Mouse (Mus musculus) gastrocnemius, adult 2 months (tissue): ENCODE data around the gene Adcy10. TPM values are rescaled to one million over a fixed set of nuclear protein-coding genes. Genes with fewer than 3 reads are reported as not detected.
A peak's percentile ranks its signal among the peaks of the same experiment; 100 is the strongest.

Source experiments
- DNase-seq: peaks from one replicate; pipeline ENCODE4 v3.0.0; 2022
- H3K27ac ChIP-seq: fragments of 200-600 bp; 2 replicates; pipeline ENCODE4 v1.8.1; 2022; ENCODE audit warnings: mild to moderate bottlenecking
- H3K4me3 ChIP-seq: fragments of 200-600 bp; 2 replicates; pipeline ENCODE4 v1.8.1; 2022; ENCODE audit warnings: mild to moderate bottlenecking, moderate library complexity
- CTCF ChIP-seq: fragments of 200-600 bp; IDR thresholded peaks from 2 replicates; pipeline ENCODE4 v1.8.1; 2022; ENCODE audit warnings: antibody characterized with exemption, mild to moderate bottlenecking, moderate library complexity
- intact Hi-C: fragments of 180-260 bp; cut with DNase I; formaldehyde crosslinking; loops from one replicate; pipeline ENCODE4 v1.15.1; 2025
- total RNA-seq, 2 experiments: library from RNA; stranded (reverse); gene quantifications; 2 replicates each; pipeline ENCODE4 v1.2.3; 2021

Gene Adcy10
- total RNA-seq, 2 experiments from 2014 or later, result not detected

DNA sequence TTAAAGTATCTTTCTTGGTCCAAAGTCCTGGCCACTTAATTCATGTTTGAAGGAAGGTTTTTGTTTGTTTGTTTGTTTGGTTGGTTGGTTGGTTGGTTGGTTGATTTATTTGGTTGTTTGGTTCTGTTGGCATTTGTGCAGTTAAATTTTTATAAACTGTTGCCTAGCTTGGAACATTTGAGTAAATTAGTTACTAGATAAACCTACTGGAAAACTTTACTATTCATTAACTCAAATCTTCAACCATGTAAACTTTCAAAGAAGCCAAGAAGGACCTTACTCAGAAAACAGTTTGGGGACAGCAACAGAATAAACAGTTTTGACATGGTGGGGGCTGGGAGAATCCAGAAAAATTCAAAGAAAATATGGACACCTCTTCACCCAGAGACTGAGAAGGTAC, 16.0 kb upstream of the Adcy10 start:
- peak overlapping the region; percentile 29 for H3K27ac ChIP-seq
- no peak overlapping the region for H3K4me3 ChIP-seq
- intact Hi-C loops, result no loop called here
- DNase-seq, result no peak
- TF ChIP-seq CTCF, result no peak

DNA sequence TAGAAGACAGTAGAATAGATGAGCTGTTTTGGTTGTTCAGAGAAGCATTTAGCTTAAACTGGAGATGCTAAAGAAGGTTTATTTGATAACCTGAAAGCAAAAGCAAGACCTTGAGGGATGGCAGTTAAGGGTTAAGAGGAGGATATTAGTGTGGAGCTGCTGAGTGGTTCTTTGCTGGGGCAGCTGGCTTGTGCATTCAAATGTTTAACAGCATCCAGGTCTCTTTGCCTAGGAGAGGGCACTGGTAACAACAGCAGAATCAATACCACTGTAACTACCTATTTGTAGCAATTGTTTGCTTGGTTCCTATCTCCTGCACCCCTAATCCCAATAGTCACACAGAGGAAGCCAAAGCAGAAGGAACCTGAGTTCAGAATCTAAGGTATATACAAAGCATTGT, 15.3 kb upstream of the Adcy10 start:
- no peak for TF ChIP-seq CTCF
- Histone ChIP-seq H3K27ac (peak overlapping the region; percentile 29), H3K4me3 (no peak overlapping the region)
- DNase-seq, result no peak
- intact Hi-C loops, result no loop called here

DNA sequence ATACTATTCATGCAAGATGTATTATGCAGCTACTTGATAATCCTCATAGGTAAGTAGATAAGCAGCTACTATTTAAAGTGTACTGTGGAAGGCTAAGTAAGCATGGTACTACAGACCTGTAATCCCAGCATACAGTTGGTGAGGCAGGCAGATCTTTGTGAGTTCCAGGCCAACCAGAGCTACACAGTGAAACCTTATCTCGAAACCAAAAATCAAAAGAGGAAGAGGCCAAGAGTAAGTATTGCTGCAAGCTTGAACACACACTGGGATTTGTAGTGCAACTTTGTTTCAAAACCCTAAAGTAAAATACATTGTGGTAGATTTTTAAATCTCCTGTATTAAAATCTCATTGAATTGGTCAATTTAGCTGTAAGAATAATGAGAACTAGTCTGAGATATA, 13.5 kb upstream of the Adcy10 start:
- intact Hi-C loops, result no loop called here
- DNase-seq, result no peak
- Histone ChIP-seq H3K4me3 (no peak overlapping the region), H3K27ac (0 out of 2 replicates have a peak overlapping the region, but pooled peaks have one; percentile 6)
- no peak for TF ChIP-seq CTCF

DNA sequence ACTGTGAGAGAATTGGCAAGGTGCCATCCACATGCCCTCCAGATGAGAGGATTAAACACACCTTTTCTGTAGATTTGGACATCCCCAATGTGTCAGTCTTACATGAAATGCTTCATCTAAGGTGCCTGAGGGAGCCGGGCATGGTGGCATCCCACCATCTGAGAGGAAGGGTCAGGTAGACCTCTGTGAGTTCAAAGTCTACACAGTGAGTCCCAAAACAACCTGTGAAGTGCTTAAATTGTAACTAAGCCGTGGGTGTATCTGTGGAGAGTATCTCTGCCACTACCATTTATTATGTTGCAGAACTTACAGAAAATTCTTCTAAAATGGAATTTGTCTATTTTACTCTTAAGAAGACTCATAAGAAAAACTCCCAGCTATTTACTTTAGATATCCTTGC, 1.1 kb downstream of the Adcy10 start:
- Histone ChIP-seq H3K4me3 (no peak overlapping the region), H3K27ac (no peak overlapping the region)

DNA sequence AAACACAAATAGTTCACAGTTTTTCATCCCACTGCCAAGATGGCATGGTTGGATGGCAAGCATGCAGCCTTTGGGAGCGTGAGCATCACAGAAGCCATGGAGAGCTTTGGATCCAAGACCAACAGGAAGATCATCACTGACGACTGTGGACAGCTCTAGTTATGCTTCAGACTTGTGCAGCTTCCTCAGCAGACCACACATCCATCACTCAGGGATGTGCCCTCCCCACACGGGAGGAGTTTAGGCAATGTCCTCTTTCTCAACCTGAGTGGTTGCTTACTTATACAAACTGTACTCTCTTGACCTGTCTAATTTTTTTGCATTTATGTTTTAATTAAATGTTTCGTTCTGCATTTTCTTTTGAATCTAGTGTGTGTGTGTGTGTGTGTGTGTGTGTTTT, 4.2 kb downstream of the Adcy10 start:
- intact Hi-C loops, result no loop called here
- no peak for DNase-seq
- no peak overlapping the region for H3K27ac ChIP-seq
- no peak for TF ChIP-seq CTCF
- H3K4me3 ChIP-seq, result no peak overlapping the region

More for the DNA sequence above, 1.1 kb downstream of the Adcy10 start:
- TF ChIP-seq CTCF, result no peak
- intact Hi-C loops, result no loop called here
- no peak for DNase-seq

DNA sequence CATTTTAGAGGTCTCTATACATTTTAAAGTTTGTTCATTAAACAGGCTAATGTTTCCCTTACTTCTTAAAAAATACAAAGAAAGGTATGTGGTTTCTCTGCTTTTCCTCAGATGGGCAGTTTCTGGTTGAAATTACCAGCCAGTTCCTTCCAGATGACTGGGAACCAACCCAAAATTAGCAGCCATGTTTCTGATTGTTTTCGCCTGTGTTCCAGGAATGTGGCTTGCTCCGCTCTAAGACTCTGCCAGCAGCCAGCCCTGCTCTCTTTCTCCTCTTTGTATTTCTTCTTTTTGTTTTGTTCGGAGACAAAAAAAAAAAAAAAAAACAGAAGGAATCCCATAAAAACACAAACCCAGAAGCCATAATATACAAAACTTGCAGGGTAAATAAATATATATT, 13.9 kb downstream of the Adcy10 start:
- intact Hi-C loops, result no loop called here
- H3K27ac ChIP-seq, result no peak overlapping the region
- DNase-seq, result no peak
- no peak for TF ChIP-seq CTCF
- H3K4me3 ChIP-seq, result no peak overlapping the region

DNA sequence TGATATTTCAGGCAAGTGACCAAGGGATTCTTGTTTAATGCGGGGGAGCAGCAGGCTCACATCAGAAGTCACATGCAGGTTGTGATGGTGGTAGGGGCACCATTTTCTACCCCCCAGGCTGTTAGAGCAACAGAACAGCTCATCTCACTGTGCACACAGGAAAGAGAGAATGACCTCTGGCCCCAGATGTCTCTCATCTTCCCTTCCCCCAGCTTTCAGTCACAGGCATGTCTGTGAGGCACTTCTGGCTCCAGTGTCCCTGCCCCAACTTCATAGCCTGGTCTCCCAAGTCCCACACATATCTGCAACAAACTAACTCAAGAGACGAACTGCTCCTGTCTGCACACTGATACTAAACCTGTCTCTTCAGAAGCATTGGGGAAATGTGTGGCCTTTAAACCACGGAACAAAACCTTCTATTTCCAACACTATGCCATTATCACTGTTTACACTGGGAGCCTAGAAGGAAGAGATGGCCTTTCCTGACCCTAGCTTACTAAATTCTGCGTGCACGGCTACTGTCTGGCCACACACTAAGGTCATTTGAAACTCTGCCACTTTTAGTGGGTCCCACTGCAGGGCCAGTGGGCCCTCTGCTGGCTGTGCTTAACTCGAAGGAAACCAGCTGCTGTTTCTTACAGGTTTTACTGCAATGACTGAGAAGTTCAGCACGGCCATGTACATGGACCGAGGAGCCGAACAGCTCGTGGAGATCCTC, 18.5 kb downstream of the Adcy10 start:
- Histone ChIP-seq H3K27ac (0 out of 2 replicates have a peak overlapping the region, but pooled peaks have one; percentile 12), H3K4me3 (0 out of 2 replicates have a peak overlapping the region, but pooled peaks have one; percentile 26)
- peak; percentile 83 for TF ChIP-seq CTCF
- intact Hi-C loops, result loop anchor here (10.0 kb wide), 1 partner anchor 119 kb away; no protein-coding TSS in a partner anchor
- peak; percentile 66 for DNase-seq

DNA sequence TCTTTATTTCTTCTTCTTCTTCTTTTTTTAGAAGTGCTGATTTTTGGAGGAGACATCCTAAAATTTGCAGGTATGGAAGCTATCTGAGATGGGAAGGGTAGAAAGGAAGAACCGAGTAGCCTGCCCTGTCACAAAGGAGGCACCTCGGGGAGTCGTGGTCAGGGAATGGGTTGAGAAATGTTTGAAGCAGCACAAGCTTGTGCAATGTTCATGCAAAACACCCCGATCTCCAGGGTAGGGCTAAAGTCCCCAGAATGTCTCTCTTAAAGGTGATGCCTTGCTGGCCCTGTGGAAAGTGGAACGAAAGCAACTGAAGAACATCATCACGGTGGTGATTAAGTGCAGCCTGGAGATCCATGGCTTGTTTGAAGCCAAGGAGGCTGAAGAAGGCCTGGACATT, 21.3 kb downstream of the Adcy10 start:
- H3K27ac ChIP-seq, result no peak overlapping the region
- intact Hi-C loops, result loop anchor here (10.0 kb wide), 1 partner anchor 122 kb away; no protein-coding TSS in a partner anchor

DNA sequence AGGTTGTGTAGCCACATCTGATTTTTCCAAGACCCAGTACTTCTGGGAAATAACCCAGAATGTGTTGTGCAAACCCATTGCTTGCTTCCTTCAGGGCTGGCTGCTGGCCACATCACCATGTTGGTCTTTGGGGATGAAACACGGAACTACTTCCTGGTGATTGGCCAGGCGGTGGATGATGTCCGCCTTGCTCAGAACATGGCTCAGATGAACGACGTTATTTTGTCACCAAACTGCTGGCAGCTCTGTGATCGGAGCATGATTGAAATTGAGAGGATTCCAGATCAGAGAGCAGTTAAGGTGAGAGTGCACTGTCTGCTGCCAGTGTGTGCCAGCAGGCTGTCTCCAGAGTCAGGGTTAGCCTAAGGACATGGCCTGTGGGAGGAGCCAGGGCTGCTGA, 25.2 kb downstream of the Adcy10 start:
- intact Hi-C loops, result no loop called here
- H3K27ac ChIP-seq, result peak overlapping the region; percentile 46
- no peak for TF ChIP-seq CTCF
- DNase-seq, result peak; percentile 69
- no peak overlapping the region; the same call in 1 of the 2 replicates for H3K4me3 ChIP-seq

More for the DNA sequence above, 21.3 kb downstream of the Adcy10 start:
- TF ChIP-seq CTCF, result no peak
- no peak overlapping the region for H3K4me3 ChIP-seq
- no peak for DNase-seq

DNA sequence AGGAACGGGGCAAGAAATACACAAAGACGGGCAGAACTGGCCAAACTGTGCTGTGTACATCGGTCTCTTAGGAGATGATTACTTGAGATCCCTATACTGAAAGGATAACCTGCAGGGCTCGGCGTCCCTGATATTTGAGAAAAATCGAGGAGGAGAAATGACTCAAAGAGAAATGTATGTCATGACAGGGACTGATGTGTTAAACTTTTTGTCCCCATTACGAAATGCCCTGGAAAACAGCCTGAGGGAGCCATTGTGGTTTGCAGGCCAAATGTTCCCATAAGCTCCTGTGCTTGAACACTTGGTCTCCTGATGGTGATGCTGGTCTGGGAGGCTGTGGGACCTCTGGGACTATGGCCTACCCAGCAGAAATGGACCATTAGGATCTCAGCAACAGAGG, 35.7 kb downstream of the Adcy10 start:
- H3K27ac ChIP-seq, result no peak overlapping the region
- TF ChIP-seq CTCF, result no peak
- no peak overlapping the region for H3K4me3 ChIP-seq
- intact Hi-C loops, result no loop called here
- no peak for DNase-seq

DNA sequence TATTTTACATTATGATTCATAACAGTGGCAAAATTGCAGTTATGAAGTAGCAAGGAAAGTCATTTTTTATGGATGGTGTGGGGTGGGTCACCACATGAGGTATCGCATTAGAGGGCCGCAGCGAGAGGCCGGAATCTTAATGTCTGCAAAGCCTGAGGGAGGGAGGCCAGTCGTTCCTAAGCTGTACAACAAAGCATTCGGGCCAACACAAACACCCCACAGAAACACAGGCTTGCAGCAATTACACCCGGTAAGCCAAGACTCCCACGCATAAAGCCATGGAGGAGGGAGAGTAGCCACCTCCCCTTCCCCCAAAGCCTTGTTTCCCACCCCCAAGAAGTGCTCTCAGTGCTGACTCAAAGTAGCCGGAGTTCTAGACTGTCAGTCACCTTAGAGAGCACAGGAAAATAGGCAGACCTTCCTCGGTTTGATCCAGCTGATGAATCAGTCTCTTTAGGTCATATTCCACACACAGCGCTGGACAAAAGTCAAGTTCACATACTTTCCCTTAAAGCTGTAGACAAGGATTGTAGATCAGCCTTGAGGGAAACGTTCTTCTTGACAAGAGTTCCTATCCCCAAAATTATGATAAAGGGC, 51.2 kb downstream of the Adcy10 start:
- DNase-seq, result no peak
- H3K27ac ChIP-seq, result no peak overlapping the region
- TF ChIP-seq CTCF, result no peak
- H3K4me3 ChIP-seq, result no peak overlapping the region
- intact Hi-C loops, result no loop called here

DNA sequence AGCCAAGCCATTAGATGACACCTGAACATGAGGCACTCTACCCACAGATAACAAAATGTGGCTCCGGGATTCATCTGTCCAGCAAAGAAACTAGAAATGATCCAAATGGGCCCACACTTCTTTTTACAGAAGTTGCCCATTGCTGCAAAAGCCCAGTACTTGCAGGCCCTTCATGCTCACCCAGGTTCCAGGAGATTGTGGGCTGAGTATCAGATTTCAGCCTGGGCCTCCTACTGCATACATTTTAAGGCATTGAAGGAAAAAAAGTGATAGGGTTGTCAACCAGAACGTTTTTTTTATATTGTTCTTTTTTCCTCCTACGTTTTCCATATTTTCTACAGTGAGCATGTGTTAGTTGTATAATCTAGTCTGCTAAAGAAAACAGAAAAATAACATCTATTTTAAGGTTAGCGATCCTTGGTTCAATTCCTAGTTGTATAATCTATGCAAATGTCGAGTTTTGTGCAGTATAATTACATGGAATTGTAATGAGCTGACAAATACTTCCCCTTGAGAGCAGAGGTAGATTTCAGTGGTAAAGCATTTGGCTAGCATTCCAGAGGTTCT, 52.3 kb downstream of the Adcy10 start:
- Histone ChIP-seq H3K27ac (no peak overlapping the region), H3K4me3 (no peak overlapping the region)
- DNase-seq, result no peak
- intact Hi-C loops, result no loop called here
- no peak for TF ChIP-seq CTCF

DNA sequence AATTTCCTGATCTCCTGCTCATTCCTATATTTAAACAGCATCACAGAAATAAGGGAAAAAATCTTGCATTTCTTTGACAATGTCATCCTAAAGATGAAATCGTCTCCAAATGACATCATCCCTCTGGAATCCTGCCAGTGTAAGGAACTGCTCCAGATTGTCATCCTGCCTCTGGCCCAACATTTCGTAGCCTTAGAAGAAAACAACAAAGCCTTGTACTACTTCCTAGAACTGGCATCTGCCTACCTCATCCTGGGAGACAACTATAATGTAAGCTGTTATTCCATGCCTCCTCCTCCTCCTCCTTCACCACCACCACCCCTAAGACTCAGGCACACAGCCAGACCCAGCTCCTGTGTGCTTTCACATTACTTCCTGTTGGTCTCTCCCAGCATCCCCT, 71.7 kb downstream of the Adcy10 start:
- Histone ChIP-seq H3K4me3 (no peak overlapping the region), H3K27ac (no peak overlapping the region)
- TF ChIP-seq CTCF, result no peak
- no peak for DNase-seq
- intact Hi-C loops, result no loop called here

DNA sequence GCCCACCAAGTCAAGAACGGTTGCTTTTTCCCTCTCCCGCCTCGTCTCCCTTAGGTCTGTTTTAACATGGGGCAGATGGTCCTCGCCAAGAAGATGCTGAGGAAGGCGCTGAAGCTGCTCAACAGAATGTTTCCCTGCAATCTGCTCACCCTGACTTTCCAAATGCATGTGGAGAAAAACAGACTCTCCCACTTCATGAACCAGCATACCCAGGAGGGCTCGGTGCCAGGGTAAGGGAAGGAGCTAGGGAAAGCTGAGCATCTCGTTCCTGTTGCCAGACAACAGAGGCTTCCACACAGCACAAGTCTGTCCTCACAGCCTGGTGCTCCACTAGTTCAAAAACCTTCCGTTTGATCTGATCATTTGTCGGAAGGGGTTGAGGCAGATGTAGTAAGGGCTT, 74.1 kb downstream of the Adcy10 start:
- intact Hi-C loops, result no loop called here
- H3K27ac ChIP-seq, result no peak overlapping the region

More for the DNA sequence above, 74.1 kb downstream of the Adcy10 start:
- no peak for TF ChIP-seq CTCF
- H3K4me3 ChIP-seq, result no peak overlapping the region
- DNase-seq, result no peak
